Mouse (Mus musculus): ENCODE results near the gene Tcf12.

Gene Tcf12

DNA sequence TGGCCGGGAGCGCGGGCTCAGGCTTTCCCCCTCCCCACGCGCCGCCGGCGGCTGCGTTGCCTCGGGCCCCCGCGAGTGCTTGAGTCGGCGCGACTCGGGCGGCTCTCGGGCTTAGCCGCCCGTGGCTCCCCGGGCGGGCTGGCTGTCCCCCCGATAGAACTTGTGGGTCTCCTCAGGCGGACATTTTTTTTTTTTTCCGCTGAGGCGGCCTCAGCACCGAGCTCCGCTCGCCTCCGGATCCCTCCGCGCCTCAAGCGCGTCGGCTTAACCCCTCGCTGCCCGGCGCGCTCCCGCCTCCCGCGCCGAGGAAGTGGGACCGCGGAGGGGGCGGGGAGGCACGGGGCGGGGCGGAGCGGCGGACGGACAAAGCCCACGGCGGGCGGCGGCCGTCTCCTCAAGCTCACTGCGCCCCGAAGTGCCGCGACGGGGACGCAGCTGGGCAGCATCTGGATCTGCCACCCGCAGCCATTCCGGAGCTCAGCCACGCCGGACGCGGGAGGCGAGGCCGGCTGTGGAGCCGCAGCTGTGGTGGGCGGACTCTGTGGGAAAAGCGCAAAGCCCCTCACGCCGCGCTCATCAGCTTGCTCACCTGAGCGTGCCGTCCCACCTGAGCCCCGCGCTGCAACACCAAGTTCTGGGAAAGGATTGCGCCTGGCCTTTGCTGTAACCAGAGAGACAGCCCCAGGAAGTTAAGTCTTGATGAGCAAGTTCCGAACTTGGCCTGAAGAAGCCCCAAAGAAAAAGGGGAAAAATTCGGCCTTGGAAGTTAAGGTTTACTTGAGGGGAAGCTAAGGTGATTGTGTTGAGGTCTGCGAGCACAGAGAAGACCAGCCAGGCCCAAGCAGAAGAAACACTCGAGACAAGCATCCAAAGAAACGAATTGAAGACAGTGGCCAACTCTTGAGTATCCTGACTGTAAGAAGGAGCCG, at the start of gene Tcf12:
Gene Tcf12 (minus strand): TSS at position 250 of the 929 bp plus-strand sequence.
- DNase-seq = peak; percentile 87

DNA sequence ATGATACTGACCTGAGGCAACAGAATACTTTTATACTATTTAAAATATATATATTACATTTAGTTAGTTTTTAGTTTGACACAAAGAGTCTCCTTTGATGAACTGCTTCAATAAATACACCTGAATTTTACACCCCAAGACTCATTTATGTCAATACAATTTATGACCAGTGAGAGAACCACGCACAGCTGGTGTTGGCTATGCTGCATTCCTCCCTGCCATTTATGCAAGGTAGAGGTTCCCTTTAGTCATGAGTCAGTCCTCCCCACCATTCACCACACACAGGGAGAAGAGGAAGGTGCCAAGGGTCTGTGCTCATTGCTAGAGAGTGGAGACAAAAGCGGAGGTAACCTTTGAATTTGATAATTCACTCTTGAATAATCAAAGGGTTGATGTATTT, 46.7 kb upstream of the Tcf12 start:
- DNase-seq = no peak

DNA sequence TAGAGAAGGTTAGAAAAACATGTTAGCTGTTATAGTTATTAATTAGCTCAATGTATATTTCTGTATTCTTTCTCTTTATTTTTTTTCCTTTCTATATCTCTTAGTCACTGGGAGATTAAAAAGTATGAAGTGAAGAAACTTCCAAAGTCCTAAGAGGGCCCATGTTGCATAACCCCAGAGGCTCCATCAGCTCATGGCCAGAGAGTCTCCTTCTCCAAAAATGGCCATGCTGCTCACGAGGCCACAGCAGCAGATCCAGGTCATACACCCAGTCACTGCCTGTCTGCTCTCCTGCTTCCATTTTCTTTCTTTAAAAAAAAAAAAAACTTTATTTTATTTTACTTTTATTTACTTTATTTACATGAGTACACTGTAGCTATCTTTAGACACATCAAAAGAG, 45.4 kb upstream of the Tcf12 start:
- DNase-seq = no peak

DNA sequence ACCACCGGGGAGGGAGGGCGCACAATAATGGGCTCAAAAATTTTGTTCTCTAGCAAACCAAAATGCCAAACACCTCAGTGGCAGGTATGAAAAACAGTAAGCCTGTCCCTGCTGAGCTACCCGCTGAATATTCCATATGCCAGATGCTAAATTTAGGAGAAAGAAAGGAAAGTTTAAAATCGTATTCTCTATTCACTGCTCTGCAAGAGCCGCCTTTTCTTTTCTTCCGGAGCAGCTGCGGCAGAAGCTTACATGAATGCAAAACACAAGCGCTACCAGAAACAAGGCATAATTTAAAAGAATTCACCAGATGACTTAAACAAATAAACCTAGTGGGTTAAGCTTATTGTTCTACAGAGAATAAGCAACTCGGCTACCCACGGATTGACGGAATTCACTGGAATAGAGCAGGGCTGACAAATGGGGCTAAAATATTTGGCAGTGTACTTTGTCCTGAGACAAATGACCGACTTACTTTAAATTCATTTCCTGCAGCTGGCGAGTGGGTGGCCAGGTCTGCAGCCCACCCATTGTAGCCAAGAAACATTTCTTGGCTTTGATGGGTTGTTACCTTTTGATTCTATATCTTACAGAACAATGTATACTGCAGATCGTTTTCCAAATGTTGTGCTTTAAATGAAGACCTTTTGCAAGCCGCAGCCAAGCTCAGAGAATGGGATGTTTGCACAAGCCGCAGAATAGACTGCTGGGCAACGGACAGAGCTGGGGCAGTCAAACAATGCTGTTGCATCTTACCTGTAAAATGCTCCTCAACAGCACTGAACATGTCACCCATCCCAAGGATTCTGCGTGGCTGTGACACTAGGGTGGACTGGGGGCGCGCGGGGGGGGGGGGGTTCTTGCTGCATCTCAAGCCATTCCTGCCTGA, 43.8 kb upstream of the Tcf12 start:
- DNase-seq = no peak

DNA sequence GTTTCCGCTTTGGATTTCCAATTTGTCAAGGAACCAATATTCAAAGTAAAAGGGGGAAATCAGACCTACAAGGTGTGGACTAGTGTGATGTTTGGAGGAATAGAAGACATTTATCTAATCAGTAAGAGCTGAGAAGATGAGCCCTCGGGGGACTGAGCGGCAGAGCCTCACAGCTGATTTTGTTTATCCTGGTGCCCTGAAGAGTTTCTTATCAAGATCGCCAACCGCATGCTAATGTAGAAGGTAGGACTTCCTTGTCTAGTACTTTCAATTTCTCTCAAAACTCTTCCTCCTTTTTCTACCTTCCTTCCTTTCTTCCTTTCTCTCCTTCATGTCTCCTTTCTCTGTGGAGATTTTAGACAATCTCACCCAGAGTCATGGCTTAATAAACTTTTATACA, 32.5 kb upstream of the Tcf12 start:
- DNase-seq = no peak

DNA sequence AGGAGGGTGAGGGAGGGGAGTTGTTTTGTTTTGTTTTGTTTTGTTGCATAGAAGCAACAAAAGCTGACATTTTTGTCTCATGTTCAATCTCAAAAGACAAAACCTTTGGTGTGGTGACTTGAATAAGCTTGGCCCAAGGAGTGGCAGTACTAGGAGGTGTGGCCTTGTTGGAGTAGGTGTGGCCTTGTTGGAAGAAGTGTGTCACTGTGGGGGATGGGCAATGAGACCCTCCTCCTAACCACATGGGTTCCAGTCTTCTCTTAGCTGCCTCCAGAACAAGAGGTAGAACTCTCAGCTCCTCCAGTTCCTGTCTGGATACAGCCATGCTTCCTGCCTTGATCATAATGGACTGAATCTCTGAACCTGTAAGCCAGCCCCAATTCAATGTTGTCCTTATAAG, 26.2 kb upstream of the Tcf12 start:
- DNase-seq = no peak

DNA sequence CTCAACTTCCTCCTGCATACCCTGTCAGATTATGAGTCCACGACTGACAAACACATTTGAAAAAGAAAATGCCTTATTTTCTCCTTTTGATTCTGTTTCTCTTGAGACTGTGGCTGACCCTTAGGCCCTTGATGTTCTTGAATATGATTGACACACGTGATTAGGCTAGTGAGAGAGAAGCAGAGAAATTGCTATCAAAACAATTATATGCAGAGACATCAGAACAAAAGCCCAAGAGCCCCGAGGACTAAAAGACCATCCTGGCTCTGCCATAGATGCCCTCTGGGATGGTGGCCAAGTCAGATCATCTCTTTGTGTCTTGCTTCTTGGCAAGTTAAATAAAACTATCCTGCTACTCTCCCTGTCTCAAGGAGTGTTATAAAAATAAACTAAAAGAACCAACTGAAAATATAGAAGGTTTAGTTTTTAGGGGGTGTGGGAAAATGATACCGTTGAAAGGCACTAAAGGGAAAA, 22.1 kb upstream of the Tcf12 start:
- no peak for DNase-seq

DNA sequence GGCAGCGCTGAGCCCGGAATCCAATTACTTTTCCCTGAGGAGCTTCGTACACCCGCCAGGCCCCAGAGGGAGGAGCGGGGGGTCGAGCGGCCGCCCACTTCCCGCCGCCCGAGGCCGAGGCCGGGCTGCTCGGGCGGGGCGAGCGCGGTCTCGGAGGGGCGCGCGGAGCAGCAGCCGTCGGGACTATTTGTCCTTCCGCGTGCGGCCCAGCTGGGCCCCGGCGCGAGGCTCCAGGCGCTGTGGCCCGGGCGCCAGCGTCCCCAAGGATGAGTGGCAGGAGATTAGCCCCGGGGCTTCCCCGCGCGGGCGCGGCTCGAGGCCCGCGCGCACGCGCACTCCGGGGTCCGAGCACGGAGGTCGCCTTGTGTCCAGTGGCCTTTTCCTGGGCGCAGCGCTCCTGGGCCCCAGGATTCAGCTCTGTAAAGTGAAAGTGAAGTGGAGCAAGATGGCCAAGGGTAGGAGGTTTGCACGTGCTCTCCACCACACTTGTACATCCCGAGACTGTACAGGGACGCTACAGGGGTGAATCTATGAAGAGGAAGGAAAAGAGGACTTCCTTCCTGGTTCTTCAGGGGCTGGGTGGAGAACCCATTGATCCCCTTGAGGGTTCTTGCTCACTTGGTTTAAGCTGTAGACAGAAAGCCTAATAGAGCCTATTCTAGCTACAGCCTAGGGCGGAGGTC, 21.6 kb upstream of the Tcf12 start:
- DNase-seq = peak; percentile 87

DNA sequence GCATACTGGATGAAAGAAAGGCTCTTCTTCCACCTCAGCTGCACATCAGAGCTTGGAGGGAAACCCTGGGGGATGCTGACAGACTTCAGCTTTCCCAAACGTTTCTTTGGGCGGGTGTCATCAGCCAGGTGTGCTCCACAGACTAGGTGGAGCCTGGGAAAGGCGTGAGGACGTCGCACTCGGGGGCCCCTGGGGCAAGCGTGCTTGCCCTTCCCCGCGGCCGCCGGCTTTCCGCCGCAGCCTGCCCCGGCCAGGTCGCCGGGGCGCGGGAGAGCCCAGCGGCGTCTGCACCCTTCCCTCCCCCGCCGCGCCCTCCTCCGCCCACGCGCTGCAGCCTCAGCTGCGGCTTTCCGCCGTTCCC, 21.0 kb upstream of the Tcf12 start:
- DNase-seq = no peak

DNA sequence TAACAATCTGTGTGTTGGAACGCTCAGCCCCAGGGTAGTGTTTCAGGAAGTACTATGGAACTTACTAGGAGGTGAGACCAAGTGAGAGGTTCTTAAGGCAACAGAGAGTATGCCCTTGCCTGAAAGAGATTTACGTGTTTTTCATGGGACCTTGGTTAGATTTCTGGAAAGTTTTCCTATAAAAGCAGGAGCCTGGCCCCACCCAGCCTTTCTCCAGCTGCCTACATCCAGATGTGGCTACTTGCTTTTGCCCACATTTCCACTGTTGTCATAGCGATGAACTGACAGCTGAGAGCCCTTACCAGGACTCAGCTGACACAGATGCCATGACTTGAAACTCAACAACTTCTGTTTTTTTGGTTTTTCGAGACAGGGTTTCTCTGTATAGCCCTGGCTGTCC, 18.2 kb upstream of the Tcf12 start:
- DNase-seq = no peak

DNA sequence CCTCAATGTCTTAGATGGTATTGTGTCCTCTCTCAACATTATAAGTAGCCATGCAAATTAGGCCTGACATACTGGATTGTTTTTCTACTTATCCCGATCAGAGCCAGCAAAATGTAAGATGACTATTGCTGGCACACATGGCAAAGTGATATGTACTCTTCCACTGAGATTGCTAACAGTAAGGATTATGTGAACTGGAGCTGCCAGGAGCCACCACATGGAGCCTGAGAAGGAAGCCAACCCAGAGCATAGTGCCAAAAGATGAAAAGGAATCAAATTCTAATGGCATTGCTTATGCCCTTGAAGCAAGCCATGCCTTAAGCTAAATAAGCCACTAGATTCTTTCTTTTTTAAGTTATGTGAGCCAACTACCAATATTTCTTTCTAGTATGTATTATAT, 13.8 kb upstream of the Tcf12 start:
- DNase-seq = no peak

DNA sequence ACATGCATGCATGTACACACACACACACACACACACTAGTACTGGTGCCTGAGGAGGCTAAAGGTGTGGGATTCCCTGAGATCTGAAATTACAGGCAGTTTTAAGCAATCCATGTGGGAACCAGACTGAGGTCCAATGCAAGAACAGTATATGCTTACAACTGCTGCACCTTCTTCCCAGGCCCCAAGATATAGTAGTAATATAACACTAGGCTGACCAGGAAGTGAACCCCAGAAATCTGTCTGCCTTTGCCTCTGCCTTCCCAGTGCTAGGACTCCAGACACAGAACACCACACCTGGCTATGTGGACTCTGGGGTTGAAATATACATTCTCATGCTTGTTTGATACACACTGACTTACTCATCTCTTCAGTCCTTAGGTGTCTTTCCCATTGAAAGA, 6.8 kb upstream of the Tcf12 start:
- no peak for DNase-seq

DNA sequence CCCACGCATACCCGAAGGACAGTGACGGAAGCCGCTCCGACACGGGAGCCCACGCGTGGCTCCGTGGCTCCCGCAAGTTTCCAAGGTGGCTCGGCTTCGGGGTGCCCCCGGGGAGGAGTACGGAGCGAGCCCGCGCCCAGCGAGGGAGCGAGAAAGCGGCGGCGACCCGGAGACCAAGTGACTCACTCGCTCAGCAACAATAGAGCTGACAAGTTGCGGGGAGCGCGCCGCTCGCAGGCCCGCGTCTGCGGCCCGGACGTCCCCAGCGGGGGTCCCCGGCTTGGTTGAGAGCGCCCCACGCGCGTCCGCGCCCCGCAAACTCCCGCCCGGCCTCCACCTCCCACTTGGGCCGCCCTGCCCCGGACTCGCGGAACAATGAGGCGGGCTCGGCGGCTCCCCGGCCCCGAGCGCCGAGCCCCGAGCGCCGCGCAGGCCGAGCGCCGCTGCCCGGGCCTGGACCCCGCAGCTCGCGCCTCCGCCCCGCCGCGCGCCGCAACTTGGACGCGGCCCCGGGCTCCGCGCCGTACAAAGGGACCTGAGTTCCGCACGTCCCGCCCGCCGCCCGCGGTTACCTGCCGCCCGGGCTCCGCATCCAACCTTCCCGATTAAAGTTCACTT, 558 bp downstream of the Tcf12 start:
- DNase-seq = peak; percentile 48

DNA sequence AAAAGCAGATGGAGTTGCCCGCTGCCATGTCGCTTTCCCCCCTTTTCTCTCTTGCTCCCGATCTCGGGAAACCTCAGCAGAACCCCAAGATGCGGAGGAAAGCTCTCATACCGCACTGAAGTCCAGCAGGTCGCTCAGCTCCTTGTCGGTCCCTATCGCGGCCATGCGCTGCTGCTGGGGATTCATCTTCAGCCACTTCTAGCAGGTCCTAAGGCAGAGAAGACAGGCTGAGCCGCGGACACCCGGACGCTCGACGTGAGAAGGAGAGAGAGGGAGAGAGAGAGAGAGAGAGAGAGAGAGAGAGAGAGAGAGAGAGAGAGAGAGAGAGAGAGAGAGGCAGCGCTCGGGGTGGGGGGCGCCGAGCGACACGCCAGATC, 1.1 kb downstream of the Tcf12 start:
- DNase-seq = peak; percentile 40

DNA sequence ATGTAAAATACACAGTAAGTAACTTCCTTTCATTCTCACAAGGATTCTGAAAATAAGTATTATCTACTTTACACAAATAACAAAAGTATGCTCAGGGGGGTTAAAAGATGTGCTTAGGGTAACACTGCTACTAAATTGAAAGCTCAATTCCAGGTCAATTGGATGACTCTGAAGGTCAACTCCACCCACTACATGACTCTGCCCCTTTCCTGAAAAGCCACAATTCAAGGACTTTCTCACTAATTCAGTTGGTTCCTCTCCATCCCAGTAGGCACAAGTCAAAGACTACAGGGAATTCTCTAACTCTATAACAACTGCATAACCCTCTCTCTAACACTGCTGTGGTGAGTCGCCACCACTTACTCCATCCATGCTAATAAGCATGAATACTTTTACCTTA, 8.2 kb downstream of the Tcf12 start:
- DNase-seq = no peak

DNA sequence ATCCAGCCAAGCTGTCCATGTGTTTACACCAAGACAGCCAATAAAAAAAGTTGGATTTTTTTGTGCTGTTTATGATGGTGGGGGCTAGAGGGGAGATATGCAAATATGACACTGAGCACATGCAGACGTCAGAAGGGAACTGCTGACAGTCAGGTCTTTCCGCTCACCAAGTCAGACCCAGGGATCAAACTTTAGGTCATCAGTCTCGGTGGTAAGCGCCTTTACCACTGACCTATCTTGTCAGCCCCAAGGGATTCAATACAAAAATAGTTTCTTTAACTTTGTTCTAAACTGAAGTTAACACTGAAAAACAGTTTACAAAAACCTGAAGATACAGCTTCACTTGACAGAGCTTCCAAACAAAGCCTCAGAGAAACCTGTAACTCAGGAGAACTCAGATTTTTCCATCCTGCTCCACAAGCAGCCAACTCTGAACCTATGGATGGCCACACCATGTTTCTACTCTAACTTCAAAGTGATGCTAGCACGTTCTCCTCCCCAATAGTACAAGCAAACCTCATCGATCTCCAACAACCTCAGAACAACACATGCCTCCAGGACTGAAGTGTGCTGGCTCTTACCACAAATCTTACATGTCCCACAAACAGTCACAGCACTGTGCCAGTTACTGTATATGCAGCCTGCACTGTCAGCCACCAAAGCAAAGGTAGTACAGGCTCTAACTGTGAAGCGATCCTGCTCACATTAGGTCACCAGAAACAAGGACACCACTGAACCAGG, 11.6 kb downstream of the Tcf12 start:
- DNase-seq = no peak

DNA sequence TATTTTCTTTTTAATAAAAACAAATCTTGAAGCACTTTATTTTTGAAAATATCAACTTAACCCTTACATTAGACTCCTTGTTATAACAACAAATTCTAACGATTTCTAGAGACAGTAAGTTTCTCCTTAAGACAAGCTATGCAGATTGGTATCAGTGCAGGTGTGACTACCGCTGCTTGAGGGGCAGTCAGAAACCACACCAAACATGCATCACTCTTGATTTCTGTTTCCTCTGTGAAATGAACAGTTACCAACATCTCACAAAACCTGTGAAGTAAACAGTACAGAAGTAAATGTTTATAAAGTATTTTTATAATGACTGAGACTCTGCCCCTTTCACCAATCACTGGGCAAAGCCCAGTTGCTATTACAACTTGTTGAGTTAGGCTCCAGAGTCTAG, 13.6 kb downstream of the Tcf12 start:
- DNase-seq = no peak

DNA sequence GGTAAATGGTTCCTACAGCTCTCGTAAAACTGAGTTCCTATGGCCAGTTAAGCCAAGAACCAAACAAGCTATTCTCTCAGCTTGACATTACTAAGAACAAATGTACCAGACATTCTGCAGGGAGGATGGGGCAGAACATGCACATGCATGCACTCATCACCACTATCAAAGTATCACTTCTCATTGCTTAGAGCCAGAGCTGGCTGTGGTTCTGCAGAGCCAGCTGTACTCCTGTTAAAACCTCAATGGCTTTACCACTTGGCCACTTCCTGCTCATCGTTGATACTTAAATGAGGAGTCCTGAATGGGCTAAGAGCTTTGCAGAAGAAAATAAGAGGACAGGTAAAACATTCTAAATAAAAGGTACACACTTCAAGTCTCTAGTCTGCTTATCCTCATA, 14.6 kb downstream of the Tcf12 start:
- DNase-seq = no peak

DNA sequence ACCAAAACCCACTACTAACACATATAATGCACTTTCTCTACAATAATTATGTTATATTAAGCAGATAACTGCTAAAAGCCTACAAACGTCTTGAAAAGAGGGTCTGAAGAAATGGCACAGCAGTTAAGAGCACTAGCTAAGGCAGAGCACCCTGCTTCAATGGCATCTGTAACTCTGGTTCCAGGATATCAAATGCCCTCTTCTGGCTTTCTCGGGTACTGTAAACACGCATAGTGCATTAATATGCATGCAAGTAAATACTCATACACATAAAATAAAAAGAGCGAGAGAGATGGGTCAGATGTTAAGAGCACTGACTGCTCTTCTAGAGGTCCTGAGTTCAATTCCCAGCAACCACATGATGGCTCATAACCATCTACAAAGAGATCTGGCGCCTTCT, 17.0 kb downstream of the Tcf12 start:
- DNase-seq = peak; percentile 20

DNA sequence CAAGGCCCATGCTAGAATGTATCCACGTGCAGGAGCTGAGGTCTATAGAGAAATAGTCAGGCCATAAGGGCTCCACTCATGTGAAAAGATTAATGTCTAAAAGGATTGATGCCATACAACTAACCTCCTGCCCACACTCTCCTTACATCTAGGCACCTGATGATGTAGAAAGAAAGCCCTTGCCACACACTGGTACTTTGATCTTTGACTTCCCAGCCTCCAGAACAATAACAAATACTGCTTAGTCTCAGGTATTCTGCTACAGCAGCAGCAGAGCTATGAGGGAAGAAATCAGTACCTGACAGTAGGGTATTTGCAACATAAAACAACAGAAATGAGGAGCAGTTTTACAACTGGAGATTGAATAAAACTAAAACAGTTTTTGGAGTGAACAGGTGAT, 19.5 kb downstream of the Tcf12 start:
- no peak for DNase-seq

DNA sequence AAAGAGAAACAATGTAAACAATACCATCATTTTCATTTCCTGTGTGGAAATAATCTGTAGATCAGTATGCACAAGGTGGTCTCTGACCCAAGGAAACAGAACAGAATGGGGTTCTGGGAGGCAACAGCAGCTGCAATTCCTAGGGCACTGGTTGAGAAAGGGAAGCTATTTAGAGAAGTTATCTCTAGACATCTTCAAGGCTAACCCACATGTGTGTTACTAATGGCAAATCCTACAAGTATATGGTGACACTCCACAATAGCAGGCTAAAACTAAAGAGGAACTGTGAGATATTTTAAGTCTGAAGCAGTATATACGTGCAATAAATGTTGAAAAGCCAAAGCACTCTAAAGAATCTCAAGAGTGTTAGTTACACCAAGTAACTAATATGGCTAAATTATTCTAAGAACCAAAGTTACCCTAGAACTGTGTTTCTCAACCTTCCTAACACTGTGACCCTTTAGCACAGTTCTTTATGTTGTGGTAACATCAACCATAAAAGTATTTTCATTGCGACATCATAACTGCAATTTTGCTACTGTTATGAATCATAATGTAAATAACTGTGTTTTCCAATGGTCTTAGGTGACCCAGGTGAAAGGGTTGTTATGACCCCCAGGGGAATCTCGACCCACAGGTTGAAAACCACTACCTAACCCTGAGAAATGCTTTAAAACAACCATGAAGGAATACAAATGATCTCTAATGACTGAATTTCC, 22.6 kb downstream of the Tcf12 start:
- DNase-seq = no peak

DNA sequence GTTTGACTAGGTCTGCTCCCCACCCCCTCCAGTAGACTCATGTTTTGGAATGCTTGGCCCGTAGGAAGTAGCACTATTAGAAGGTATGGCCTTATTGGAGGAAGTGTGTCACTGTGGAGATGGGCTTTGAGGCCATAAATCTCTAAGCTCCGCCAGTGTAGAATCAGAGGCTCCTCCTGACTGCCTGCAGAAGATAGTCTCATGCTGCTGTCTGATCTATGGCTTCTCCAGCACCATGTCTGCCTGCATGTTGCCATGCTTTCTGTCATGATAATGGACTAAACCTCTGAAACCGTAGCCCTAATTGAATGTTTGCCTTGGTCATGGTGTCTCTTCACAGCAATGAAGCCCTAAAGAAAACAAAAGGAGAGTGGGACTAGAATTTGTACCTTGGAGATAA, 26.7 kb downstream of the Tcf12 start:
- DNase-seq = no peak

All from kidney, adult 9 months (tissue).